Mouse (Mus musculus) testis, adult 2 months (tissue): Measurements from ENCODE around the gene Rbms3.

Source experiments
- CTCF ChIP-seq: fragments of 200-500 bp; IDR thresholded peaks from 2 replicates; pipeline ENCODE4 v1.5.1; 2012; ENCODE audit warnings: low read depth, mild to moderate bottlenecking, inconsistent platforms, low read length, moderate library complexity; ENCODE audit not compliant: control insufficient read depth, insufficient read depth, insufficient replicate concordance
- POLR2A ChIP-seq: fragments of 200-500 bp; IDR thresholded peaks from 2 replicates; pipeline ENCODE4 v1.6.1; 2012; ENCODE audit warnings: low read depth, mild to moderate bottlenecking, inconsistent platforms, low read length, moderate library complexity; ENCODE audit not compliant: control insufficient read depth

DNA sequence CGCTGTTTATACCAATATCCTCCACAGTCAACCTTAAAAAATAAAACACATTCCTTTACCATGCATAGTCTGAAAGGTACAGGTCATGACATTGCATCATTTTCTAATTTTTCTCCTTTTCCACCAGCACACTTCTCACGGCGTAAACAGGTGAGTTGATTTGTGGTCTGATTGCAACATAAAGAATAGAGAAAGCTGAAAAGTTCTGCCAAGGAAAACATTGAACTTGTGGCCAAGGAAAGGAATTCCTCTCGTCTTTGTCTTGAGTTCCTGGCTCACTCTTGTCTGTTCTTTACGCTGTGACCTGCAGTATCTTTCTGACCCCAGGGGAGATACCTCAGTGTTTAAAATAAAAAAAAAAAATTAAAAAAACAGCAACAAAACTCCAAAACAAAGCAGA, 370.1 kb downstream of the Rbms3 start:
- TF ChIP-seq POLR2A, result no peak
- no peak for TF ChIP-seq CTCF
